Mouse (Mus musculus) kidney, postnatal 36 days (tissue): ENCODE measurements at regions not wholly inside any gene's neighbourhood (a gene's known extent, or its start where the extent isn't known, plus 50 kb on each side); places are given as distances from the start of the nearest gene placed in this dataset.

Source experiments
- DNase-seq, 2 experiments: peaks; one replicate each; pipeline ENCODE4 v3.0.0; 2021 to 2022; ENCODE audit warnings: mixed read lengths in 2 of 2

DNA sequence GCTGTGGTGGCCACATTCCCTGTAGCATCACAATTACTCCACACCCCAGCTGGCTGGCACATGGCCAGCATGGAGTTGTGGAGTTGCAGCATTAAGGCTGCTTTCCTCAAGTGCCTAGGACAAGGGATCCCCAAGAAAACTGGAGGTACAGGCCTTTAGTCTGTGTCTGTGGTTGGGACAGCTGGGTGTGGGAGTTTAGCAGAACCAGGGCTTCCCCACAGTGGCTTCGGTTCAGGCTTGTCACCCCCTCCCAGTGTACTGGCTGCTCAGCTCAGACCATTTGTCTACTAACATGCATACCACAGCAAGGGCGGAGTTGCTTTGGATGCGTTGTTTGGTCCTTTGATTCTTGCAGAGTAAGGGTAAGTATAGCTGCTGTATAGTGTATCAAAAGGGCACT, 79.1 kb upstream of the Neurl1b start:
- DNase-seq, result no peak

DNA sequence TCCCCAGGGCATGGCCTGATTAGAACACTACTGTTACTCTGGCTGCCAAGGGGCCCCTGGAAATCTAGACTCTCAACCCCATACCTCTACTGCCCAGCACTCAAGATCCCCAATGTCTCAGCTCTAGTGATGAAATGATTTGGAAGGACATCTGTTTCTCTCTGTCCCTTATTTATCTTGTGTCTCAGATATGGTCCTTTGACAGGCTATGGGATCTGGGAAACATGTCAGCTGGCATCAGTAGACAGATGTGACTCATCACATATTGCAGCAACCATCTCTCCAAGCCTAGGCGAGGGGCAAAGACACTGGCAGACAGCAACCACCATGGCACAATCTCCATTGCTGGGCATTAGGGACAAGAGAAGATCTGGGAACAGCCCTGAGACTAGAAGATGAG, 78.6 kb upstream of the Neurl1b start:
- DNase-seq, result no peak

DNA sequence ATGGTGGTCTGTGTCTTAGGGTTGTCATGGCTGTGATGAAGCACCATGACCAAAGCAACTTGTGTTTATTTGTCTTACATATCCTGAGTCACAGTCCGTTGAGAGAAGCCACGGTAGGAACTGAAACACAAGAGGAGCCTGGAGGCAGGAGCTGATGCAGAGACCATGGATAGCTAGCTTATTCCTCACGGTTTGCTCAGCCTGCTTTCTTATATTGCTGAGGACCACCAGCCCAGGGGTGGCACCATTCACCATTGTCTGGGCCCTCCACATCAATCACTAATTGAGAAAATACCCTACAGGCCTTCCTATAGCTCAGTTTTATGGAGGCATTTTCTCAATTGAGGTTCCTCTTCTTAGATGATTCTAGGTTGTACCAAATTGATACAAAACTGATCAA, 77.5 kb upstream of the Neurl1b start:
- no peak for DNase-seq

DNA sequence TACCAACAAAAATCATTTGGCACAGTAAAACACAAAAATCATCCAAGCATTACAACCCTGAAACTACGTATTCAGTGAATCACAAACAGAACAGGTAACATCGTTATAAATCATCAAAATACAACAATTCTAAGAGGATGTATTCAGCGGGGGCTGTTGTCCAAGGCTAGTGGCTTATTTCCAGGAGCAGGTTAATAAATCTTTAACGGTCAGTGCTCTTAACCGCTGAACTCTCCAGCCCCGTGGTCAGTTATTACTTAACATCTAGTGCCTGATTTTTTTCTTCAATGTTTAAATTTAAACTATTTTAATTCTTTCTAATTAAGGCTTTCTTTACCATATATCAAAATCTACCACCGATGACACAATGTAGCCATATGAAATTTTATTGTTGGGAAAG, 69.2 kb upstream of the Neurl1b start:
- DNase-seq, result peak; percentile 55 to 70

DNA sequence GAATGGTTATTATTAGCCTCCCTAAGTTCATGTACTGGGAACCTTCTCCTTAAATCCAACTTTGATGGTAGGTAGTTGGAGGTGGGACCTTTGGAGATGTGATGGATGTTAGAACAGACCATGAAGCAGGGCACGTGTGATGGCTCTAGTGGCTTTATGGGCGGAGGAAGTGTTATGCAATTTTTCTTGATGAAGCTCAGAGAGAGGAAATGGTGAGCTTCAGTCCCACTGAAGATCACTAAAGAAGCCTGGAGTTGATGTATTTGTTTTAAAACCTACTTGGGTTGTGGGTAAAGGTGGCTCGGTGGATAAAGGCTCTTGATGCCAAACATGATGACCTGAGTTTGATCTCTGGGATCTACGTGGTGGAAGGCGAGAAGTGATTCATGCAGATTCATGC, 66.5 kb upstream of the Neurl1b start:
- DNase-seq, result no peak

DNA sequence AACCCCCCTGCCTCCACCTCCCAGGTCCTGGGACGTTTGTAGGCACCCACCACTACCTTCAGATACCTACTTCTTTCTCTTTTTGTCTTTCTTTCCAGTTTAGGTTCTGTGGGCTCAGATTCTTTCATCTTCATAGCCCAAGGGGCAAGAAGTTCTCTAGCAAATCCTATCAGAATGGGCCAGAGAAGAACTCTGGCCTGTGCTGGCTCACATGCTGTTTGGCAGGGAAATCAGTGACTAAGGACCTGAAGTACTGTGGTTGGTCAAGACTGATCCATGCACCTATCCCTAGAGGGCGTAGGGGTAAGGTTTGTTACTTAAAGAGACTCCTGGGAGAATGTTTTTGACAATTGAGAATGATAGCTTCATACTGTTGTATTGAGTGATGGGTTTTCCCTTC, 64.9 kb upstream of the Neurl1b start:
- peak; percentile 56 to 61 for DNase-seq

DNA sequence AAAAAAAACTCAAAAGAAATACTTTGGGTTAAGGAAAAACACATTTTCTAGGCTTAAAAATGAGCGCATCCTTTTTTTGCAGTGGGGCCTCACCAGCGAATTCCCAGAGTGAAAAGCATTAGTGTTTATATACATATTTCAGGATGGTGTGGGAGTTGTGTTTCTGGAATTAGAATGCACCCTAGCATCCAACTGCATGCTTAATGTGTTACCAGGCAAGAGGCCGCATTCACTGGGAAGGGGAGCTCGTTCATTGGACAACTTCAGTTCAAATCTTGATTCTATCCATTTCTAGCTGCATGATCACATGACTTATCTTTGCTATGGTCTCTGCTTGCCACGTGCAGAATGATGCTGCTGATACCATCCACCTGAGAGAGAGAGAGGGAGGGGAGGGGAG, 64.4 kb upstream of the Neurl1b start:
- DNase-seq, result no peak

DNA sequence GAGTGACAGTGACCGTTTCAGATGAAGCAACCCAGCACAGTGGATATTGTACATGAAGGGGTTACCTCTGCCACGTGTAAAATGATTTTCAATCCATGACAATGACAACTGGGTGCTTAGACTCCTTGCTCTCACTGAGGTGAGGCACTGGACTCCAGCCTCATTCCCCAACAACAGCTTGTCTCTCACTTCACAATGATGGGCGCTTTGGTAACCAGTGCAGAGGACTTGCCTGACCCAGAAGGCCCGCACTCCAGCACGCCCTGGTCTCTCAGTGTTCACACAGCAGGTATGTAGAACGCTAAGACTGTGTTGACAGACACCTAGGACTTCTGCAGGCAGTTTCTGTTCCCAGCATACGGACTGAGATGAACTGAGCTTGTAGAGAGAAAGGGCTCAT, 62.6 kb upstream of the Neurl1b start:
- peak in 1 of 2 experiments; percentile 1 for DNase-seq

DNA sequence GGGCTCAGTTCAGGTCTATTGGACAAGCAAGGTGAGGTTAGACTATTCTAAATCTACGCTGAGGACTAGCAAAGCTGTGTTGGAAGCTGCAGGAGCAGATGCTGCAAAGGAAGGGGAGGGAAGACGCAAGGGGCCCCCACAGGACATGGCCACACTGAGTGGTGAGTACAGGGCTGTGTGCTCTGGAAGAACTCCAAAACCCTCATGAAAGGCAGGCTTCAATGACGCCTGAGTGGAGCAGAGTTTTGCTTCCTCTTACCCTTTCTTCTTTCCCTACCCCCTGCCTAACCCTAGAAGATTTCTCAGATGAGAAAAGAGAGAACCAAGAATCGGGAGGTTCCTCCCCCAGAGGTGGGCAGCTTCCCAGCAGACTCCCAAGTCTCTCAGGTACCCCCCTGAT, 61.9 kb upstream of the Neurl1b start:
- DNase-seq, result peak in 1 of 2 experiments; percentile 3

DNA sequence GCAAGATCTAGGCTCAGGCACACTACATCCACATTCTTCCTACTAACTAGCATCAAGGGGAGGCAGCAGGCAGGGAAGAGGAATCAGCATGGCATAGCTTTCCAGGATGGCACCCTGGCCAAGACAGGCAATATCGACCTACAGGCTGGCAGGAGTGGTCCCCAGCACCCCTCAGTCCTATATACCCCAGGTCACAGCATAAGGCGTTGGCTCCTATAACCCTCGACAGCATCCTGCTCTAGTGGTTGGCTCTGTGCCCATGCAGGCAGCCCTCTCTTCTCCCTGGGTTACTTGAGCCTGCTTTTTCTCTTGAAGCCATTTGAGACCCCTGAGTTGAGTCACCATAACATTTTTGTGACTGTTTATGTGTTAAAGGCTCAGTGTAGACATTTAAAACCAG, 60.2 kb upstream of the Neurl1b start:
- no peak for DNase-seq

DNA sequence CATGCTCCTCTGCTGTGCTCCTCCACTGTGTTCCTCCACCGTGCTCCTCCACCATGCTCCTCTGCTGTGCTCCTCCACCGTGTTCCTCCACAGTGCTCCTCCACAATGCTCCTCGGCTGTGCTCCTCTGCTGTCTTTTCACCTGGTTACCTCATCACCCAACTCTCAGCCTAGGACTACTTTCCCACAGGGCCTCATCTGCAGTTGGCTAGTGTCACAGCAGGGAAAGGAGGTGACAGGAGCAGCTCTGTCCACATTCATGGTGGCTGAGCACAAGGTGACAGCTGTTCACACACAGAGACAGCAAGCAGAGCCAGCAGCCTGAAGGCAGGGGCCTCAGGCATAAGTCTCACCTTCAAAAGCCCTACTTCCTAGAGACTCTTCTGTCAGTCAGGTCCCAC, 59.3 kb upstream of the Neurl1b start:
- no peak for DNase-seq

DNA sequence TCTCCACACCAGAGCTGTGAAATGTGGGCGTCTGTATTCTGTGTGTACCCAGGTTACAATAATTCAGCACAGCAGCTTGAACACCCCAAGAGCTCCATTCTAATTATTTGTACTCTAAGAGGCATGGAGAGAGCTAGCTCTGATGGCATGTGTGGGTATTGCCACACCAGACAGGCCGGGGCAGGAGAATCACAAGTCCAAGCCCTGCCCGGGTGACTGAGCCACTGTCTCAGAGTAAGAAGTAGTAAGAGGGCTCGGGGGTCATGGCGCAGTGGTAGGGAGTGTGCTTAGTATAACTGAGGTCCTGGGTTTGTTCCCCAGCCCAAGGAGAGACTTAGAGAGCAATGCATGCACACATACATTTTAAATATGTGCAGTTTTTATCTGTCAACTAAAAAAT, 57.7 kb upstream of the Neurl1b start:
- DNase-seq, result no peak

DNA sequence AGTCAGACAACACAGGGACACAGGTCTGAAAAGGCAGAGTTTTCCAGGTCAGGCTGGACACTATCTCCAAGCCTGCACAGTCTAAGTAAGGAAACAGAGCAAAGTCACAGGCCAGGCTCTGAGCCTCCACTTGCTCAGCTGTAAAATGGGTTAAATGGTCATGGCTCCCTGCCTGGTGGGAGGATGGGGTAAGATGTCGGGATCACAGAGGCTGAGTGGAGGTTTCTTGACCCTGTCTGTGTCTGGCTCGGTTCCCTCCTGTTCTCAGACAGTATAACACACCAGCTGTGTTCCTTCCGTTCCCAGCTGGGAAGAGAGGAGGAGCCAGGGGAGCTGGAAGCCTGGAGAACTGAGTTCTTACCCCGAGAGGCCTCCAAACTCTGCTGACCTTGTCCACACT, 56.8 kb upstream of the Neurl1b start:
- peak; percentile 63 to 65 for DNase-seq

DNA sequence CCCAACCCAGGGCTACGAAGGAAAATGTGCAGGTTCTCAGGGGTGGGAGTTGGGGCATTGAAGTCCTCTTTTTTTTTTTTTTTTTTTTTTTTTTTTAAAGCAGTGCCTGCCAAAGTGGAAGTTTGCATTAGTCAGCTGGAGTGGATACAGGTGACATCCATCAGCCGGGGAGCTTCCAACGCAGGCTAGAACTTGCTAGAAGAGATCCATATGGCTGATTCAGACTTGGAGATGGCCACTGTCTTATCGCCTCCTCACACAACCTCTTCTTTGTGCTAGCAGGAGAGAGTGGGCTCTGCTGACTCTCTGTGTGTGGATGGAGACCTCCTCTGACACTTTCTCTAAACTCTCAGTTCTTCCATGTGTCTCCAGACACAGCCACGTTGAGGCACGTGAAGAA, 53.9 kb upstream of the Neurl1b start:
- DNase-seq, result no peak

DNA sequence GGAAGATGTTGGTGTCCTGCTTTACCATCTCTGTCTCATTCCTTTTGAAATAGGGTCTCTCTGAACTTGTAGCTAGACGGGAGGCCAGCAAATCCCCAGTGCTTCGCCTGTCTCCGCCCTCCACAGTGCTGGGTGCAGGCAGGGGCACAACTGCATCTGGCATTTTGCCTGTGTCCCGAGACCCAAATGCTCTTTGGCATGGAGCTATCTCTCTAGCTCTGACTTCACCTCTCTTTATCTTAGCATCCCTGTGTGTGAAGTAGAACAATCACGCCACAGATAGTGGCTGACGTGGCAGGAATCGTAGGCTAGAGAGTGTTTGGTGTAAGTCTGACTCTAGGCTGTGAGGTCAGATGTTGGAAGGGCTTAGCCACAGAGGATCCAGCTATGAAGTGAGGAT, 53.2 kb upstream of the Neurl1b start:
- no peak for DNase-seq

DNA sequence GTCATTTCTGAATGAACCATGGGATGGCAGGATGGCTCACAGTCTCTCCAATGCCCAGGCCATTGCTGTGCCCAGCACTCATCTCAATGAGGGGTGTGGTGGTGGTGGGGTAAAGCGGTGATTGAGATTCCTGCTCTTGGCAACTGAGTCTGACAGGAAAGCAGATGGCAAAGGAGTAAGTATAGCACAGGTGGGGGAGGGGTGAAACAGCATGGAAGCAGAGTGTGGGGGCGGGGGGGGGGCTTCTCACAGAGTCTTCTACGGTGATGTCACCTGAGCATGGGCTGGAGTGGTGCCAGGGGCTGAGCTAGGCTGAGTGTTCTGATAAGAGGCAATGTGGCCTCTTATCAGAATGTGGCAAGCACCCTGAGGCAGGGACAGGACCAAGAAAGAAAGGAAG, 52.6 kb upstream of the Neurl1b start:
- no peak for DNase-seq

DNA sequence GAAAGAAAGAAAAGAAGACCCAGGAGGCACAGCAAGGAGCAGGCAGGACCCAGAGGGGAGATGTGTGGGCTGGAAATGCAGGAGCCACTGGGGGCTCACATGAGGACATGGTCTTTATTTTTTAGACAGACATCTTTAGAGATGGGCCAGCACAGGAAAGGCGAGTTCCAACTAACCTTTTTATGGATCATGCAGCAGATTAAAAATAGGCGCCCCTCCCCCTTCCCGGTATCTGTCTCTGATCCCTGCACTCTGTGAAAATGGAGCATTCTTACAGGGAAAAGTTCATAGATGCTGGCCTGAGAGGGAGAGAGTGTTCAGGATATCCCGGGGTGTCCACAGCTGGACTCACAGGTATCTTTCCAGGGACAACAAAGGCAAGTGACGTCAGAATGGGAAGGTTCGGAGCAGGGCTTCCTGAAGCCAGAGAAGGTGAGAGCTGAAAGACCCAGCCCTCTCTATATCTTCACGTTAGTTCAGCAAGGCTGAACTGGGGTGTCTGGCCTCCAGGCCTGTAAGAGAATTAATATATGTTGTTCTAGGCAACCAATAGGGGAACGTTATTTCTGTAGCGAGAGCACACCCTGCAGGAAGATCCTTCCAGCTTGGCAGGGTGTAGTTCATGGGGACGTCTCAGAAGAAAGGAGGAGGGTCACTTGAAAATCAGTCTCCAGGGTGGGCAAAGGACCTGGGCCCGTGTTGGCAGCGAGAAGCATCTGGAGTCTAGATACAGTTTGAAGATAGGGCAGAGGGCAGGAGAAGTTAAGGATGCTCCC, 51.9 kb upstream of the Neurl1b start:
- DNase-seq, result no peak

DNA sequence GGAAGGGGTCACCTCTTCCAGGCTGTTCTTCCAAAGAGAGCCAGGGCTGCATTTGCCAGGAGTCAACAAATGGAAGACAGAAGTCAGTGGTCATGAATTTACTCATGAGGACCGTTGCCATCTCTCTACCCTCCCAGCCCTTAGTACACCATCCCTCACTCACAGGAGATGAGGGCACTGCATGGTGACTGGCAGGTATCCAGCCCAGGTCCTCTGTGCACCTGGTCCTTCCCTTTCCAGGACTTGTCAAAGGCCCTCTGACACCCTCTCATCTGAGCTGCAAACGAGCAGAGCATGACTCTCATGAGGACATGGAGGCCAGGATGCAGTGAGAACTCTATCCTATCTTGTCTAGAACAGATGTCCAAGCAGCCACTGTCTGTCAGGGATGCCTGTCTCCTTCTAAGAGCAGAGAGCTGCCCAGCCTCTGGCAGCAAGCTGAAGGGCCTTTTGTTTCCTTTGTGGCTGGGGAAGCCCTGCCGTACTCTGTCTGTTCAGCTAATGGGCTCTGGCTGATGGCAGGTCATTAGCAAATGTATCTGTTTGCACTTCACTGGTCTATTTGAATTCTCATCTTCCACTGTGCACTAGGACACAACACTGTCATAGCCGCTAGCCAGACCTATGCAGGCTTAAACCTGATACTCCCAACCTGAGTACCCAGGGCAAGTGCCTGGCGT, 50.6 kb upstream of the Neurl1b start:
- DNase-seq, result no peak
